Mouse (Mus musculus) brain, embryonic 14.5 days (tissue): ENCODE data around the gene Xndc1.

ENCODE experiments used
- CTCF ChIP-seq: fragments of 200-500 bp; IDR thresholded peaks from 2 replicates; pipeline ENCODE4 v1.5.1; 2012; ENCODE audit warnings: inconsistent platforms, mild to moderate bottlenecking, moderate library complexity, borderline replicate concordance; ENCODE audit not compliant: insufficient read depth, insufficient read length; ENCODE audit errors: extremely low read depth
- POLR2A ChIP-seq: fragments of 200-500 bp; IDR thresholded peaks from 2 replicates; pipeline ENCODE4 v1.6.1; 2012; ENCODE audit warnings: mild to moderate bottlenecking, inconsistent platforms, borderline replicate concordance; ENCODE audit not compliant: poor library complexity, insufficient read depth, insufficient read length, severe bottlenecking; ENCODE audit errors: extremely low read depth

DNA sequence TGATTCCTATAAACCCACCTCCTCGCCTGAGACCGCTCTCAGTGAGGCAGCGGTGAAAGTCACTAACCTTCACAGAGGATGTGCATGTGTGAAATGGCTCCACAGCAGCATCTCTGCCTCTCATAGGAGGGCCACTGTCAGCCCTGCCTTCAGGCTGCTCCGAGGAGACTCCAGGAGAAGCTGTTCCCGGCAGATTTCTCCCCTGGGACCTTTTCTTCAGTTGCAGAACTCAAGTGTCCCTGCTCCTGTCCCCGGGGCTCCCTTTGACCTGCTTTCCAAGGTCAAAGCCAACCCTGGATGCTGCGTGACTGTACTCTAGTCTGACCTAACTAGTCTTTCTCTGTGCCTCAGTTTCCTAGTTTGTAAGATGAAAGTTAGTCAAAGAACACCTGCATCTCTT lies 43.9 kb downstream of the Xndc1 start, which contains the start of gene Art5:
- TF ChIP-seq POLR2A (no peak), CTCF (no peak)
